In genomic region chr4:44702891-44703685, GRCm38 (mm10) we compare ENCODE assay signal across 9 mouse cellular contexts. TPM values are rescaled to one million over a fixed set of nuclear protein-coding genes. Genes with fewer than 3 reads are reported as not detected.
DNase-seq lines count a peak whose midpoint lies in the region; ATAC-seq and TF ChIP-seq lines count a peak whose summit lies in the region.
"Had no signal": no experiment of that assay in that cellular context is flagged by ENCODE, and none has a peak within 500 bp of the region (broad histone marks: within the 10 kb centered on the region; RNA-seq: fewer than 3 reads in every experiment).

No protein-coding gene starts in this region.

- H3K27me3 ChIP-seq in heart, embryonic 15.5 days = peaks cover 99% of the 10 kb centered on the region
- H3K27me3 ChIP-seq in liver, embryonic 15.5 days = peaks cover 98% of the 10 kb centered on the region

- H3K4me3 ChIP-seq in ES-E14 (ENCODE audit: insufficient read depth in 1 of 2, low read depth in 1 of 2, low read length in 2 of 2, poor library complexity in 1 of 2, severe bottlenecking in 1 of 2) = peak overlapping the region; percentile 65; a peak in 3 of 4 replicates
- H3K4me3 ChIP-seq in heart, embryonic 15.5 days = peak overlapping the region; percentile 52
- peak overlapping the region; percentile 40 for H3K4me3 ChIP-seq in liver, embryonic 15.5 days (replicated peaks)

- H3K27ac ChIP-seq in ES-E14 (ENCODE audit: insufficient read depth, low read depth, low read length, poor library complexity, severe bottlenecking) = no peak overlapping the region
- no peak overlapping the region for H3K27ac ChIP-seq in heart, embryonic 15.5 days
- H3K27ac ChIP-seq in liver, embryonic 15.5 days (replicated peaks) = no peak overlapping the region

- WGBS in heart, embryonic 15.5 days = under 1% methylated on average over 58 of the region's 58 CpGs
- 2% methylated on average over 58 of the region's 58 CpGs for WGBS in liver, embryonic 15.5 days (ENCODE audit: insufficient replicate concordance)

- H3K36me3 ChIP-seq in ES-E14 (ENCODE audit: control insufficient read depth, insufficient read depth, low read length, poor library complexity, severe bottlenecking) = no peaks in the 10 kb centered on the region
- no peaks in the 10 kb centered on the region for H3K36me3 ChIP-seq in heart, embryonic 15.5 days
- no peaks in the 10 kb centered on the region for H3K36me3 ChIP-seq in liver, embryonic 15.5 days (replicated peaks)

- 0 out of 2 replicates have a peak overlapping the region, but pooled peaks have one; percentile 4 for H3K9ac ChIP-seq in ES-E14 (ENCODE audit: insufficient read depth, low read depth, low read length, poor library complexity, severe bottlenecking)
- no peak overlapping the region for H3K9ac ChIP-seq in heart, embryonic 15.5 days
- no peak overlapping the region for H3K9ac ChIP-seq in liver, embryonic 15.5 days

- ATAC-seq in heart, embryonic 15.5 days (replicated peaks; ENCODE audit: insufficient number of reproducible peaks, insufficient read depth, low FRiP score, low read depth) = no peak
- no peak for ATAC-seq in liver, embryonic 15.5 days (ENCODE audit: insufficient read depth)

- intact Hi-C loops in left cerebral cortex, postnatal 14 days (cut with DNase I) = no loop called here

- in situ Hi-C loops in ES-E14 (cut with MboI; ENCODE audit: low sequenced_read_pairs in 2 of 2, unreplicated experiment in 2 of 2) = no loop called here

- no peaks in the 10 kb centered on the region; a peak in 1 of 4 replicates for H3K4me1 ChIP-seq in ES-E14 (ENCODE audit: control insufficient read depth in 2 of 2, insufficient read depth in 2 of 2, low read length in 2 of 2, poor library complexity in 1 of 2)
- H3K4me1 ChIP-seq in heart, embryonic 15.5 days (replicated peaks) = peaks cover 20% of the 10 kb centered on the region
- peaks cover 15% of the 10 kb centered on the region for H3K4me1 ChIP-seq in liver, embryonic 15.5 days (replicated peaks)

- peak overlapping the region; percentile 88 for H3K4me2 ChIP-seq in heart, embryonic 15.5 days
- H3K4me2 ChIP-seq in liver, embryonic 15.5 days = 0 out of 2 replicates have a peak overlapping the region, but pooled peaks have one; percentile 62

- peak; percentile 7 for DNase-seq in gastrocnemius, postnatal 10 days
- no peak for DNase-seq in gastrocnemius, postnatal 4 days (ENCODE audit: low spot score in 2 of 2)
- DNase-seq in ES-E14 (ENCODE audit: low read depth, low spot score) = peak; percentile 17
- no peak for DNase-seq in layer of hippocampus, adult 8-10 months (ENCODE audit: low spot score in 2 of 2)
- DNase-seq in left cerebral cortex, postnatal 14 days (ENCODE audit: low spot score in 2 of 2) = no peak
- DNase-seq in right cerebral cortex, adult 2 months (ENCODE audit: low spot score in 2 of 2) = no peak

- no peaks in the 10 kb centered on the region for H3K9me3 ChIP-seq in ES-E14 (ENCODE audit: control insufficient read depth, insufficient read depth, low read depth, low read length)
- H3K9me3 ChIP-seq in heart, embryonic 15.5 days (replicated peaks) = no peaks in the 10 kb centered on the region
- no peaks in the 10 kb centered on the region for H3K9me3 ChIP-seq in liver, embryonic 15.5 days (replicated peaks)

TF ChIP-seq in ES-E14, 5 proteins besides CTCF, POLR2A, EP300 and RAD21:
- TF ChIP-seq CHD2 (IDR thresholded peaks at IDR 0.05; ENCODE audit: low read depth, low read length) (no peak), ZNF384 (IDR thresholded peaks at IDR 0.05; ENCODE audit: low read depth, low read length) (no peak), ZC3H11A (IDR thresholded peaks at IDR 0.05; ENCODE audit: borderline replicate concordance, low read depth, low read length) (no peak), HCFC1 (IDR thresholded peaks at IDR 0.05; ENCODE audit: borderline replicate concordance, insufficient read depth, low read length) (no peak), MAFK (IDR thresholded peaks at IDR 0.05; ENCODE audit: insufficient read depth, low read depth, low read length) (no peak)

RNA-seq across cellular contexts. Expression of gene Pax5, which starts 7.2 kb away (rescaled TPM):
- 1 to 10 TPM in 1 of 2 experiments, under 1 TPM in 1; 0.05 to 1.5 TPM for total RNA-seq in gastrocnemius, postnatal 10 days (2021)
- total RNA-seq in gastrocnemius, postnatal 4 days (2021) = 1 to 10 TPM in 1 of 2 experiments, under 1 TPM in 1; 0.34 to 1.4 TPM
- 0.13 and 0.21 TPM in 2 replicates for total RNA-seq in ES-E14 (2012; rRNA removed)
- polyA plus RNA-seq in heart, embryonic 15.5 days (2015; fragmentation: Nextera tagmentation; extraction: Ambion mirVana) = not detected in 2 replicates
- 0.26 and 0.28 TPM in 2 replicates for polyA plus RNA-seq in liver, embryonic 15.5 days (2015; fragmentation: Nextera tagmentation; extraction: Ambion mirVana)
- total RNA-seq in layer of hippocampus, adult 8-10 months (2022) = under 1 TPM; 0.10 to 0.62 (median 0.25) TPM
- total RNA-seq in left cerebral cortex, postnatal 14 days (2021) = under 1 TPM; 0.15 to 0.92 TPM
- total RNA-seq: MEL had no signal

RNA-seq across cellular contexts. Expression of gene Zcchc7, which starts 52.6 kb away (rescaled TPM):
- total RNA-seq in gastrocnemius, postnatal 10 days (2021) = 10 to 100 TPM; 14.7 to 25.8 TPM
- 10 to 100 TPM; 22.8 to 32.0 TPM for total RNA-seq in gastrocnemius, postnatal 4 days (2021)
- 24.5 and 25.1 TPM in 2 replicates for total RNA-seq in ES-E14 (2012; rRNA removed)
- polyA plus RNA-seq in heart, embryonic 15.5 days (2015; fragmentation: Nextera tagmentation; extraction: Ambion mirVana) = 22.1 and 25.3 TPM in 2 replicates
- 11.5 and 13.0 TPM in 2 replicates for polyA plus RNA-seq in liver, embryonic 15.5 days (2015; fragmentation: Nextera tagmentation; extraction: Ambion mirVana)
- 10 to 100 TPM; 56.6 to 93.7 (median 75.1) TPM for total RNA-seq in layer of hippocampus, adult 8-10 months (2022)
- 10 to 100 TPM; 54.4 to 54.5 TPM for total RNA-seq in left cerebral cortex, postnatal 14 days (2021)

Comparison
In these comparisons a context has a peak if more than half of its experiments do, and no peak if none do; other contexts are left out.
1. DNase-seq: peak in gastrocnemius, postnatal 10 days (single experiment) and ES-E14 (single experiment); none in gastrocnemius, postnatal 4 days (0 of 2), layer of hippocampus, adult 8-10 months (0 of 2), left cerebral cortex, postnatal 14 days (0 of 2) and right cerebral cortex, adult 2 months (0 of 2).
2. Peak in every context shown above with its lines, with median percentiles within 50 percentile points of each other: H3K4me3 ChIP-seq.